Mouse (Mus musculus) heart, postnatal 36 days (tissue): ENCODE results near the gene Angptl4. TPM values are rescaled to one million over a fixed set of nuclear protein-coding genes. Genes with fewer than 3 reads are reported as not detected.

Experiments used
- DNase-seq, 2 experiments: peaks; one replicate each; pipeline ENCODE4 v3.0.0; 2021 to 2022
- intact Hi-C: fragments of 180-260 bp; cut with DNase I; formaldehyde crosslinking; loops from one replicate; pipeline ENCODE4 v1.15.1; 2025
- total RNA-seq, 2 experiments: library from RNA; stranded (reverse); gene quantifications; 2 replicates each; pipeline ENCODE4 v1.2.3; 2021

Angptl4 gene
- total RNA-seq, 2 experiments from 2014 or later, result 18.2 to 58.8 TPM

- DNase-seq, result no peak
- intact Hi-C loops, result no loop called here
Measured at GRCm38 (mm10) chr17:33807181-33807888, 25.7 kb upstream of the Angptl4 start.

GRCm38 (mm10) chr17:33804745-33805144, 23.1 kb upstream of the Angptl4 start:
- intact Hi-C loops, result no loop called here
- no peak for DNase-seq

- no peak for DNase-seq
- intact Hi-C loops, result no loop called here
Measured at GRCm38 (mm10) chr17:33804205-33804604, 22.6 kb upstream of the Angptl4 start.

- intact Hi-C loops, result loop anchor here (1.0 to 2.0 kb wide), 2 partner anchors 56 to 361 kb away; no protein-coding TSS in a partner anchor
- DNase-seq, result no peak
Measured at GRCm38 (mm10) chr17:33802221-33802620, 20.6 kb upstream of the Angptl4 start.

GRCm38 (mm10) chr17:33799277-33799676, 17.6 kb upstream of the Angptl4 start:
- intact Hi-C loops, result loop anchor here (2.0 kb wide), 2 partner anchors 18 to 48 kb away; partner anchors contain the start of gene Angptl4
- no peak for DNase-seq

GRCm38 (mm10) chr17:33798306-33798705, 16.7 kb upstream of the Angptl4 start:
- intact Hi-C loops, result loop anchor here (2.0 kb wide), 2 partner anchors 18 to 48 kb away; partner anchors contain the start of gene Angptl4
- DNase-seq, result no peak

- intact Hi-C loops, result no loop called here
- DNase-seq, result no peak
Measured at GRCm38 (mm10) chr17:33788732-33789131, 7.1 kb upstream of the Angptl4 start.

- DNase-seq, result no peak
Measured at GRCm38 (mm10) chr17:33786375-33786774, 4.7 kb upstream of the Angptl4 start.

GRCm38 (mm10) chr17:33784939-33785338, 3.3 kb upstream of the Angptl4 start:
- DNase-seq, result no peak
- intact Hi-C loops, result no loop called here

More at GRCm38 (mm10) chr17:33786375-33786774, 4.7 kb upstream of the Angptl4 start:
- intact Hi-C loops, result no loop called here

GRCm38 (mm10) chr17:33783408-33783807, 1.8 kb upstream of the Angptl4 start:
- peak; percentile 79 to 81 for DNase-seq
- intact Hi-C loops, result no loop called here

- intact Hi-C loops, result no loop called here
- DNase-seq, result peak in 1 of 2 experiments; percentile 17
Measured at GRCm38 (mm10) chr17:33782067-33782466, 437 bp upstream of the Angptl4 start.

- intact Hi-C loops, result loop anchor here (2.0 kb wide), 1 partner anchor 18 kb away; no protein-coding TSS in a partner anchor
- DNase-seq, result peak; percentile 28 to 61
Measured at GRCm38 (mm10) chr17:33780431-33780830, 1.2 kb downstream of the Angptl4 start.

GRCm38 (mm10) chr17:33779967-33780295, 1.7 kb downstream of the Angptl4 start:
- intact Hi-C loops, result loop anchor here (2.0 kb wide), 2 partner anchors 19 to 23 kb away; no protein-coding TSS in a partner anchor
- DNase-seq, result no peak

GRCm38 (mm10) chr17:33779271-33779966, 2.2 kb downstream of the Angptl4 start:
- DNase-seq, result peak; percentile 95 to 97
- intact Hi-C loops, result loop anchor here (2.0 kb wide), 1 partner anchor 23 kb away; no protein-coding TSS in a partner anchor

- intact Hi-C loops, result no loop called here
Measured at GRCm38 (mm10) chr17:33775287-33775686, 6.3 kb downstream of the Angptl4 start.

GRCm38 (mm10) chr17:33774573-33775155, 7.0 kb downstream of the Angptl4 start:
- no peak for DNase-seq
- intact Hi-C loops, result no loop called here

More at GRCm38 (mm10) chr17:33775287-33775686, 6.3 kb downstream of the Angptl4 start:
- DNase-seq, result no peak

GRCm38 (mm10) chr17:33773871-33774572, 7.6 kb downstream of the Angptl4 start:
- DNase-seq, result no peak
- intact Hi-C loops, result no loop called here

- no peak for DNase-seq
- intact Hi-C loops, result no loop called here
Measured at GRCm38 (mm10) chr17:33773426-33773825, 8.2 kb downstream of the Angptl4 start.

- intact Hi-C loops, result no loop called here
- DNase-seq, result no peak
Measured at GRCm38 (mm10) chr17:33771617-33772016, 10.0 kb downstream of the Angptl4 start.

- intact Hi-C loops, result no loop called here
Measured at GRCm38 (mm10) chr17:33766389-33766788, 15.2 kb downstream of the Angptl4 start.

More at GRCm38 (mm10) chr17:33766389-33766788, 15.2 kb downstream of the Angptl4 start:
- no peak for DNase-seq
